Mouse (Mus musculus) T-helper 17 cell (primary cell): ENCODE results near the gene Cpeb1.

ENCODE experiments used
- in situ Hi-C, 2 experiments: fragments of 300-600 bp; cut with MboI, MseI; formaldehyde crosslinking; loops; 1 replicate in 1 of 2; 2 replicates in 1 of 2; pipeline ENCODE4 v1.15.1; 2025; ENCODE audit warnings: high pct_unique_total_duplicates in 2 of 2

The Cpeb1 gene

DNA sequence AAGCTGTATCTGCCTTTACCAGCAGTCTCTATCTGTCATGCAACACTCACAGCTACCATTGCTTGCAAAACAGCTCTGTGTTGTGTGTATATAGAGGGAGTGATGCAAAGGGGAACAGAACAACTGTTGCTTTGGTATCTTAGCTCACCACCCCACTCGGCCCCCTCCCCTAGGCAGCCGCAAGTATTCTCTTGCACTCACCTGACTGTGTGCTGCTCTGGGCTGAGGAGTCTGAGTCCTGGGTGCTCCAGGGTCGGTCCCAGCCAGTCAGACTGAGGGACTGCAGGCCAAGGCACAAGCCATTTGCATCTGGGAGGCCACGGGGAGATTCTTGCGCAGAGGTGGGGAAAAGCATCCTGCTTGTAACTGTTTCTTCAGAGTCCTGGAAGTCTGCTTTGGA, 83.5 kb downstream of the Cpeb1 start:
- in situ Hi-C loops: no loop called here

- in situ Hi-C loops: no loop called here
Measured at GRCm38 (mm10) chr7:81369724-81370123, 85.5 kb downstream of the Cpeb1 start.

GRCm38 (mm10) chr7:81367946-81368345, 87.3 kb downstream of the Cpeb1 start:
- in situ Hi-C loops: no loop called here

DNA sequence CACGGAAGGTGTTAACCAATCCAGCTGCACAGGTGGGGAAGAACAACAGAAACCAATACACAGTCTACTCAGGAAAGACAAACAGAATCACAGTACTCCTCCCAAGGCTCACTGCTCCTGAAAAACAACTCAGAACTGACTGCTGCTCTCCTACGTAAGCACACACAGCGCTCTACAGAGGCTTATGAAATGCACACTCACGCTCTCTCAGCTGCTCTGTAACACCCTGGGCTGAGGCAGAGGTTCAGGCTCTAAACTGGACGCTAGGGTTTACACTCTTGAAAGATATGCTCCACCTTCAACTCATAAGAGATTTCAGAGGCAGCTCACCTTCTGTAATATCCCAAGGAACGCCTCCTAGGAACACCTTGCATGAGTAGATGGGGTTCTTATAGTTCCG, 98.3 kb downstream of the Cpeb1 start:
- in situ Hi-C loops: no loop called here

DNA sequence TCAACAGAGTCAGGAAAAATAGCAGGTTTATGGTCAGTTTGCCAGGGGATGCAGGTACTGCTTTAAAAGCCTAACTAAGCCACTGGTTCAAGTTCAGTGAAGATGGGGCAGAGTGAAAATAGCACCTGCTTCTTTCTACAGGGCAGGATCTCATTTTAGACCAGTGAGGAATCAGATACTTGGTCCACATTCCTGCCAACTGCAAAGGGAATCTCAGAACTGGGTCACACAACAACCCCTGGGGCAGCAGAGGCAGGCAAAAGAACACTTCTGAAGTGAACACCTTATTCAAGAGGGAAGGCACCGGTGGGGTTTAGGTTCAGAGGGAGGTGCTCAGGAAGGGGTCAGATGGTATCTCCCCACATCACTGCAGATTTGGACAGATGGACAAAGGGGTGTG, 98.9 kb downstream of the Cpeb1 start:
- in situ Hi-C loops: no loop called here

- in situ Hi-C loops: no loop called here
Measured at GRCm38 (mm10) chr7:81355746-81356145, 99.5 kb downstream of the Cpeb1 start.

DNA sequence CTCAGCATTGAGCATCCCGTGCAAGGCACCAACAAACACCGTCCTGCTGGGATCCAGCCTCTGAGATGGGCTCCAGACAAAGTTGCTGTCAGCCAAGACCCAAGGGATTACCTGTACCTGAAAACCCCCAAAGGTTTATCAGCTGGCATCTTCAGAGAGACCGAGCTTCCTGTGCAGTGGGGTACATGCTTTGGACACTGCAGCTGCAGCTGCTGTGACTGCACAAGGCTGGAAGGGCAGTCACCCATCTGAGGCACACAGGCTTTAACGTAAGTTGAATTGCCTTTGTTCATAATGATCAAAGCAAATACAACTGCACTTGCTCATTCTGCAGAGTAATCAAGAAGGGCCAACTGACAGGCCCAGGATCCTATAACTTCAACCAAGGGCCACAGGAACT, 103.4 kb downstream of the Cpeb1 start:
- in situ Hi-C loops: loop anchor here in 1 of 2 experiments (5.0 kb wide), 1 partner anchor 410 kb away; the partner anchor contains the start of gene Ramac

- in situ Hi-C loops: no loop called here
Measured at GRCm38 (mm10) chr7:81348206-81348605, 107.1 kb downstream of the Cpeb1 start.

- in situ Hi-C loops: no loop called here
Measured at GRCm38 (mm10) chr7:81345447-81346170, 109.7 kb downstream of the Cpeb1 start.

DNA sequence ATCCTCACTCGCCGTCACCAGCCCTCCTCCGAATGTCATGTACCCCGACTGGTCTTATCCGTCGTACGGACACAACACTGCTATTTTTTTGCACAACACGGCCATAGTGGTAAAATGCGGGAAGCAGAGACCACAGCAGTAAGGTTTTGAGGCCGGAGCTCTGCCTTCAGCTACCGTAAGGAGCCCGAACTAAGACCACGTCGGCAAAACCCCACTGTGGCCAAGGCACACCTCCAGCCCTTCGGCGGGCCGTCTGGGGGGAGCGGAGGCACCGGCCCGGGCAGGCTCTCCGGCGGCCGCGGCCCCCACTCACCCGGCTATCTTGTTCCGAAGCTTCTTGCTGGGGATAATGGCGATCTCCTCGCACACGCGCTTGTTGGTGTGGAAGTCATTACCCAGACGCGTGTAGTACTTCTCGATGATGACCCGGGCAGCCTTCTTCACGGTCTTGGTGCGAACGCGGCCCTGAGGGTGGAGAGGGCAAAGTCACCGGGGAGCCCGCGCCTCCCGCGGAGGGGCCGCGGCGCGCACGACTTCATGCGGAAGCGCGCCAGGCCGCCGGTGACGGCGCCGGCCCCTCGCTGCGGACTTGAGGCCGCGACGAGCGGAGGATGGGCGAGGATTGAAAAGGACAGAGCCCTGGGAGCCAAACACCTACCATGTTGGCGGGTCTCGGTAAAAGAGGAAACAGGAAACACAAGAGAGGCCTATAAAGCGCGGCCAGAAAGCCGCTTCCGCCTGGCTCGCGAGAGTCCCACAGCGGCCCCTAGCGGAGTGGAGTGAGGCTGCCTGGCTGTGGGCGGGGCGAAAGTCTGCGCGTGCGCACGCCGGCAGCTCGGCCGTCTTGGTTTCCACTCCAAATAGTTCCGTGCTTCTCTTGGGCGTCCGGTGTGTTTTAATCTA, 110.5 kb downstream of the Cpeb1 start, which contains the start of gene Rps17:
TSS of gene Rps17 (minus strand) at position 711 of the 903 bp plus-strand sequence.
- in situ Hi-C loops: loop anchor here in 1 of 2 experiments (5.0 kb wide), 1 partner anchor 182 kb away; no protein-coding TSS in a partner anchor

DNA sequence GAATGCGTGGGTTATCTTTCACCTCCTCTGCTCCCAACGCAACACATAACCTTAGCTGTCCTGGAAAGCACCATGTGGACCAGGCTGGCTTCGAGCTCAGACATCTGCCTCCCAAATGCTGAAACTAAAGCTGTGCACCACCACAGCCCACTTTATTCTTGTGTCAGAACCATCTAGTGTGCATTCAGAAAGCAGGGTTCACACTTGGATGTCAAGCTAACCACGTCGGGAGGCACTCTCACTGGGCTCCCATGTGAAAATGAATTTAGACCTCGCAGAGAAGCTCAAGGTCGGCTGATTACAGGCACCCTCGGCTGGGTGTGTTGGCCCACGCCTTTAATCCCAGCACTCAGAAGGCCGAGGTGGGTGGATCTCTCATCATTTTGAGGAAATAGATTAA, 111.4 kb downstream of the Cpeb1 start:
- in situ Hi-C loops: loop anchor here in 1 of 2 experiments (5.0 kb wide), 1 partner anchor 182 kb away; no protein-coding TSS in a partner anchor

GRCm38 (mm10) chr7:81343316-81343715, 111.9 kb downstream of the Cpeb1 start:
- in situ Hi-C loops: loop anchor here in 1 of 2 experiments (5.0 kb wide), 1 partner anchor 181 kb away; no protein-coding TSS in a partner anchor

DNA sequence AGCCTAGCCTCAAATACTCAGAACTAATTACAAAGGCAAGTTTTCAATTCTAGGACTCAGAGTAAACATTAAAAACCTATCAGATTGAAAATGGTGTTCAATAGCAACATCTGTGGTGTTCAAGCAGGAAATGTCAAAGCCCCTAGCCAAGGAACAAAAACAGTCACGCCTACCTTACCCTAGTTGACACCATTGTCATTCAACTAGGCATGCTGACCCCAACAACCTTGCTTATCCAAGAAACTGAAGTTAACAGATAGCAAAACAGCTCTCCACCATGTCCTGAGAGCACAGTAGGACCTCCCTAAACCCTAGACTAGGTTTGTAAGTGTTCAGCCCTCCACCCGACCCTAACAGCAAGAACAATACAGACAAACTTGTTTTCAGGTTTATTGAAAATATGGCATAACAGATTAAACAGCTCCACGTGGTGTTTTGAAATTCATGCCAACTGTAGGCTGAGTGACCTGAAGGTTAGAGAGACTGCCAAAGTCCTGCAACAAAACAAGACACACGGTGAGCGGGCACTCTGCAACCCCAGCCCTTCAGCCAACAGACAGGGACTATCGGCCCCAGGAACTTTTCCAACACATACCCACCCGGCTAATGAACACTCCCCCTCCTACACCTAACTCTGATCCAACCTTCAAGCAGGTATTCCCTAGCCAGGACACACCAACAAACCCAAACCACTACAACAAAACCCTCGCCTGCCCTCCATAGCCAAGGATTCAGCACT, 112.7 kb downstream of the Cpeb1 start:
- in situ Hi-C loops: loop anchor here in 1 of 2 experiments (5.0 kb wide), 1 partner anchor 180 kb away; no protein-coding TSS in a partner anchor

GRCm38 (mm10) chr7:81341563-81341962, 113.7 kb downstream of the Cpeb1 start:
- in situ Hi-C loops: loop anchor here in 1 of 2 experiments (5.0 kb wide), 1 partner anchor 179 kb away; no protein-coding TSS in a partner anchor

- in situ Hi-C loops: loop anchor here in 1 of 2 experiments (5.0 kb wide), 1 partner anchor 177 kb away; no protein-coding TSS in a partner anchor
Measured at GRCm38 (mm10) chr7:81339783-81340182, 115.5 kb downstream of the Cpeb1 start.

DNA sequence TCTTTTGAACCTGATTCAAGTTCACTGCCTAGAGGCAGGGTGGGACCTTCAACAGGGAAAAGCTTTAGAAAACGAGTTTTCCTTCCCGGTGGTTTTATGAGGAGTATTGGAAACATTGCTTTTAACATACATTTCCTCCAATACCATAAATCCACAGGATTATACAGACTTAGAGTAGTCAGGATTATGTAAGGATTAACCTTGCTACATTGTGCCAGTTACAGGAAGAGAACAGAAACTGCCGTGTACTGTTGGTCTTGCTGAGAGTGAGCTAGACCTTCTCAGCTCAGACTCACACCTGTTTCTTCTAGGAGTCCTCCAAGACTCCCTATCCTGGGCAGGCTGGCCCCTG, 116.8 kb downstream of the Cpeb1 start:
- in situ Hi-C loops: no loop called here

GRCm38 (mm10) chr7:81337785-81338521, 117.3 kb downstream of the Cpeb1 start:
- in situ Hi-C loops: no loop called here

DNA sequence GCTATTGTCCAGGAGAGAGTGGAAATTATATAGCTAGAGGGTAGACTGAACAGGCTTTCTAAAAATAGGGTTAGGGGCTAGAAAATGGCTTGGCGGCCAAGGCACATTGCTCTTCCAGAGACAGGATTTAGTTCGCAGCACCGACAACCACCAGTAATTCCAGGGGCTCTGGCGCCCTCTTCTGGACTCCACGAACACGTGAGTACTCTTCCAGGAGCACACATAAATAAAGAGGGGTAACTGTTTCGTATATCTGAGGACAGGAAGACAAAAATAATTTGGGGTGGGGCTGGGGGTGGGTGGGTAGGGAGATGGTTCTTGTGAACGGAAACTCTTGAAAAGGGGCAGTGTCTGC, 118.9 kb downstream of the Cpeb1 start:
- in situ Hi-C loops: no loop called here

- in situ Hi-C loops: no loop called here
Measured at GRCm38 (mm10) chr7:81335705-81336431, 119.4 kb downstream of the Cpeb1 start.

DNA sequence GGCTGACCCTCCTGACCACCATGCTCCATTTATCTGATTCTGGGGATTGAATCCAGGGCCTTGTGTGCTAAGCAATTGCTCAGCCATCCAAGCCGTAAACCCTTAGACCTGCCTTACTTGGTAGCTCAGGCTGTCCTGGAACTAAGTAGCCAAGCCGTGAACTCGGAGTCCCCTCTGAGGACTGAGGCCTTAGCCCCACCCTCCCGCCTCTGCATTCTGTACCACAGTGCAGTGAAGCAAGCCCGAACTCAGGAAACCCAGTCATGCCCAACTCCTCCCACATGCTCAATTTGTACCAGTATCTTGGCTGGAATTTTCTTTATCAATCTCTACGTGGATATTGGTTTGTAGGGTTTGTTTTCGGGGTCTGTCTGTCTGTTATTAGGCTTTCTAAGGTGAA, 123.4 kb downstream of the Cpeb1 start:
- in situ Hi-C loops: loop anchor here in 1 of 2 experiments (5.0 kb wide), 1 partner anchor 480 kb away; no protein-coding TSS in a partner anchor
